Mouse (Mus musculus) liver, embryonic 14.5 days (tissue): ENCODE measurements around the gene Apip. TPM values are rescaled to one million over a fixed set of nuclear protein-coding genes. Genes with fewer than 3 reads are reported as not detected.

ENCODE experiments used
- ATAC-seq: fragments of 200-750 bp; cut with Nextera tagmentation; 2 replicates; pipeline ENCODE4 v1.8.0; 2017; ENCODE audit warnings: moderate number of reproducible peaks, mild to moderate bottlenecking, moderate library complexity; ENCODE audit not compliant: insufficient read depth
- DNase-seq, 3 experiments: peaks; one replicate each; pipeline ENCODE4 v3.0.0-alpha.2; 2012 to 2013; ENCODE audit warnings: low read depth in 3 of 3, low spot score in 3 of 3
- H3K27ac ChIP-seq: fragments of 300-500 bp; sonication (generic); 2 replicates; pipeline ENCODE4 v1.5.1; 2014; ENCODE audit warnings: moderate library complexity, mild to moderate bottlenecking, control low read depth, inconsistent platforms
- H3K27me3 ChIP-seq: fragments of 300-500 bp; sonication (generic); 2 replicates; pipeline ENCODE4 v1.6.1; 2014; ENCODE audit warnings: mild to moderate bottlenecking, low read length, moderate library complexity; ENCODE audit not compliant: control insufficient read depth, insufficient read depth
- H3K36me3 ChIP-seq: fragments of 300-500 bp; sonication (generic); replicated peaks from 2 replicates; pipeline ENCODE4 v1.6.1; 2014; ENCODE audit warnings: low read depth; ENCODE audit not compliant: control insufficient read depth, insufficient read depth
- H3K4me1 ChIP-seq, 2 experiments: fragments of 200-500 bp in 1 of 2; fragments of 300-500 bp in 1 of 2; sonication (generic) in 1 of 2; replicated peaks; 2 replicates each; pipeline ENCODE4 v1.6.1; 2012 to 2014; ENCODE audit warnings: antibody characterized with exemption in 1 of 2, inconsistent platforms in 1 of 2, low read length in 1 of 2; ENCODE audit not compliant: control insufficient read depth in 2 of 2, insufficient read depth in 2 of 2
- H3K4me2 ChIP-seq: fragments of 300-500 bp; sonication (generic); 2 replicates; pipeline ENCODE4 v1.6.1; 2014; ENCODE audit warnings: low read depth, mild to moderate bottlenecking, control low read depth, moderate library complexity
- H3K4me3 ChIP-seq, 2 experiments: fragments of 200-500 bp in 1 of 2; fragments of 300-500 bp in 1 of 2; sonication (generic) in 1 of 2; 2 replicates each; pipeline ENCODE4 v1.5.1; 2012 to 2014; ENCODE audit warnings: low read depth in 2 of 2, low read length in 2 of 2, mild to moderate bottlenecking in 2 of 2, control low read depth in 1 of 2, inconsistent platforms in 1 of 2, moderate library complexity in 1 of 2; ENCODE audit not compliant: insufficient read depth in 1 of 2
- H3K9ac ChIP-seq: fragments of 300-500 bp; sonication (generic); replicated peaks from 2 replicates; pipeline ENCODE4 v1.6.1; 2014; ENCODE audit warnings: mild to moderate bottlenecking, control low read depth, moderate library complexity
- H3K9me3 ChIP-seq: fragments of 300-500 bp; sonication (generic); 2 replicates; pipeline ENCODE4 v1.6.1; 2016; ENCODE audit warnings: low read length, mixed read lengths; ENCODE audit not compliant: control insufficient read depth
- CTCF ChIP-seq: IDR thresholded peaks from 2 replicates; pipeline ENCODE4 v1.5.1; 2016; ENCODE audit warnings: antibody characterized with exemption, low read depth, control low read depth
- EP300 ChIP-seq: IDR thresholded peaks from 2 replicates; pipeline ENCODE4 v1.6.1; 2016; ENCODE audit warnings: antibody characterized with exemption, low read depth
- WGBS: fragments of 180-500 bp; shearing (Covaris S2); extraction: QIAGEN DNeasy Blood & Tissue Kit; methylation state at CpG from one replicate; pipeline ENCODE4 v1.1.7; 2014; ENCODE audit not compliant: insufficient replicate concordance; 5-methylcytosine and 5-hydroxymethylcytosine counted together
- polyA plus RNA-seq, 2 experiments: library from polyadenylated mRNA; depleted of rRNA in 1 of 2; stranded (reverse) in 1 of 2; unstranded in 1 of 2; fragments of >200 nt; fragmentation: Nextera tagmentation in 1 of 2; extraction: Ambion mirVana in 1 of 2; gene quantifications; 2 replicates each; pipeline versions ENCODE4 v1.2.1 to v1.2.3; 2012 to 2014

Apip gene
- polyA plus RNA-seq, 2 experiments, result 24.4 to 46.0 TPM

- WGBS, result 78% methylated on average over 2 of the region's 2 CpGs
- Histone ChIP-seq H3K27me3 (no peaks in the 10 kb centered on the region), H3K36me3 (no peaks in the 10 kb centered on the region), H3K9me3 (no peaks in the 10 kb centered on the region), H3K4me3 (no peak overlapping the region), H3K9ac (no peak overlapping the region), H3K4me1 (peaks cover 5 to 7% of the 10 kb centered on the region in 2 experiments), H3K4me2 (no peak overlapping the region), H3K27ac (no peak overlapping the region)
- DNase-seq (no peak), ATAC-seq (no peak)
- no peak for TF ChIP-seq EP300
- no peak for TF ChIP-seq CTCF
These were observed 5.8 kb upstream of the Apip start for GRCm38 (mm10) chr2:103067552-103068207.

- no peak for DNase-seq
- H3K27ac ChIP-seq, result no peak overlapping the region
- no peaks in the 10 kb centered on the region for H3K9me3 ChIP-seq
- no peaks in the 10 kb centered on the region for H3K36me3 ChIP-seq
- ATAC-seq, result no peak
- H3K9ac ChIP-seq, result no peak overlapping the region
- no peaks in the 10 kb centered on the region for H3K27me3 ChIP-seq
- H3K4me1 ChIP-seq, result peaks cover 3 to 7% of the 10 kb centered on the region in 2 experiments
- 59% methylated on average over 1 of the region's 1 CpGs for WGBS
- TF ChIP-seq EP300 (no peak), CTCF (no peak)
- no peak overlapping the region for H3K4me2 ChIP-seq
- no peak overlapping the region for H3K4me3 ChIP-seq
These were observed 4.9 kb upstream of the Apip start for GRCm38 (mm10) chr2:103068602-103069001.

GRCm38 (mm10) chr2:103069752-103070405 lies 3.6 kb upstream of the Apip start:
- no peaks in the 10 kb centered on the region for H3K27me3 ChIP-seq
- no peak for ATAC-seq
- H3K4me1 ChIP-seq, result peaks cover 3 to 15% of the 10 kb centered on the region in 2 experiments
- no peak overlapping the region for H3K27ac ChIP-seq
- no peaks in the 10 kb centered on the region for H3K36me3 ChIP-seq
- H3K9me3 ChIP-seq, result no peaks in the 10 kb centered on the region
- TF ChIP-seq CTCF (no peak), EP300 (no peak)
- WGBS, result 70% methylated on average over 5 of the region's 5 CpGs
- no peak for DNase-seq
- no peak overlapping the region for H3K4me2 ChIP-seq
- no peak overlapping the region for H3K4me3 ChIP-seq
- H3K9ac ChIP-seq, result no peak overlapping the region

- ATAC-seq (no peak), DNase-seq (no peak)
- no peaks in the 10 kb centered on the region for H3K9me3 ChIP-seq
- peaks cover 5 to 16% of the 10 kb centered on the region in 2 experiments for H3K4me1 ChIP-seq
- WGBS, result 46% methylated on average over 3 of the region's 3 CpGs
- H3K27me3 ChIP-seq, result no peaks in the 10 kb centered on the region
- H3K27ac ChIP-seq, result no peak overlapping the region
- no peak overlapping the region for H3K4me3 ChIP-seq
- no peaks in the 10 kb centered on the region for H3K36me3 ChIP-seq
- no peak overlapping the region for H3K9ac ChIP-seq
- TF ChIP-seq CTCF (no peak), EP300 (no peak)
- H3K4me2 ChIP-seq, result no peak overlapping the region
These were observed 2.9 kb upstream of the Apip start for GRCm38 (mm10) chr2:103070586-103070985.

- Histone ChIP-seq H3K4me1 (no peaks in the 10 kb centered on the region), H3K9ac (no peak overlapping the region), H3K27me3 (no peaks in the 10 kb centered on the region), H3K27ac (no peak overlapping the region), H3K4me2 (no peak overlapping the region), H3K9me3 (no peaks in the 10 kb centered on the region), H3K36me3 (no peaks in the 10 kb centered on the region; the same call in 1 of the 2 replicates), H3K4me3 (no peak overlapping the region)
- no peak for DNase-seq
- WGBS, result 58% methylated on average over 6 of the region's 6 CpGs
- ATAC-seq, result no peak
- TF ChIP-seq EP300 (no peak), CTCF (no peak)
These were observed 7.6 kb downstream of the Apip start for GRCm38 (mm10) chr2:103081117-103081516.
